Mouse (Mus musculus): Measurements from ENCODE around the gene Slc16a5.
"Not testable (repeated sequence)": the region's sequence is repeated elsewhere in the genome, so short reads cannot be mapped to it uniquely, and the experiment has no call there.

The Slc16a5 gene

DNA sequence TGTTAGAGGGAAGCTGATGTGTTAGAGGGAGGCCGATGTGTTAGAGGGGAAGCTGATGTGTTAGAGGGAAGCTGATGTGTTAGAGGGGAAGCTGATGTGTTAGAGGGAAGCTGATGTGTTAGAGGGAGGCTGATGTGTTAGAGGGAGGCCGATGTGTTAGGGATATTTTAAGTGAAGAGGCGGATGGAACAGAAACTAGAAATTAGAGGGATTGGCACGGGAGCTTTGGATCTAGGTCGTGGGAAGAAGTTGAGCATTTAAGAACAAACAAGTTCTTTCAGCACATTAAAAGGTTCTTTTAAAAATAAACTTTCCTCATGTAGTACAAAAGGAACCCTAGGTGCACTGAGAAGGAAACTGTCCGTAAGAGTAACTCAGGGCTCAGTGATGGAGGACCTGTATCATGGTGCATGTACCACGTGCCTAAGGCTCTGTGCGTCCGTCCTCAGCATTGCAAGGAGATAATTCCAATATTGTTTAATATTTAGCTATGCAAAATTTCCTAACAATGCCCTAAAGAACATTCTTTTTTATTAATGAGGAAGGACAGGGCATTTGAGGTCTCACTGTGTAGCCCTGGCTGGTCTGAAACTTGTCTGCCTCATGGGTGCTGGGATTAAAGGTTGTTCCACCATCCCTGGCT lies 16.1 kb downstream of the Slc16a5 start:
- no peak for DNase-seq (ENCODE audit: low spot score in 2 of 2)

- DNase-seq (ENCODE audit: low spot score in 2 of 2) = no peak
Observed at GRCm38 (mm10) chr11:115481553-115482259, 19.4 kb downstream of the Slc16a5 start.

GRCm38 (mm10) chr11:115483278-115483677 lies 21.0 kb downstream of the Slc16a5 start:
- no peak for DNase-seq (ENCODE audit: low spot score in 2 of 2)

- peak; percentile 53 to 65 for DNase-seq (ENCODE audit: low spot score in 2 of 2)
Observed at GRCm38 (mm10) chr11:115483726-115484125, 21.5 kb downstream of the Slc16a5 start.

DNA sequence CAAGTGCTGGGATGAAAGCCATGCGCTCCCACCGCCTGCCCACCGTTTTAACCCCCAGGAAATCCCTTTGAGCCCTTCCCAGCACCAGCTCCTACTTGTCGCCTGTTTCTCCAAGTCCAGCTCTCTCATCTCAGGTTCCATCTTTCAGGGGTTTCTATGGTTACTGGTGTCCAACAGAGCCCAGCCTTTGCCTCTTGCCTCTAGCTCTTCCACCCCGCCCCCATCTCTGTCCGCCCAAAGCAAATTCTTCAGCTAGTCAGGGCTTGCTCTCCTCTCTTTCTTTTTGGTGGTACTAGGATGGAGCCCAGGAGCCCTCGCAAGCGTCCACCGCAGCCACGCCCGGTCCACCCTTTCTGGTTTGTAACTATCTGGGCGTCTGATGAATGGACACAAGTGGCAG lies 22.9 kb downstream of the Slc16a5 start:
- DNase-seq (ENCODE audit: low spot score in 2 of 2) = no peak

- no peak for DNase-seq (ENCODE audit: low spot score in 2 of 2)
Observed at GRCm38 (mm10) chr11:115488551-115489104, 26.4 kb downstream of the Slc16a5 start.

DNA sequence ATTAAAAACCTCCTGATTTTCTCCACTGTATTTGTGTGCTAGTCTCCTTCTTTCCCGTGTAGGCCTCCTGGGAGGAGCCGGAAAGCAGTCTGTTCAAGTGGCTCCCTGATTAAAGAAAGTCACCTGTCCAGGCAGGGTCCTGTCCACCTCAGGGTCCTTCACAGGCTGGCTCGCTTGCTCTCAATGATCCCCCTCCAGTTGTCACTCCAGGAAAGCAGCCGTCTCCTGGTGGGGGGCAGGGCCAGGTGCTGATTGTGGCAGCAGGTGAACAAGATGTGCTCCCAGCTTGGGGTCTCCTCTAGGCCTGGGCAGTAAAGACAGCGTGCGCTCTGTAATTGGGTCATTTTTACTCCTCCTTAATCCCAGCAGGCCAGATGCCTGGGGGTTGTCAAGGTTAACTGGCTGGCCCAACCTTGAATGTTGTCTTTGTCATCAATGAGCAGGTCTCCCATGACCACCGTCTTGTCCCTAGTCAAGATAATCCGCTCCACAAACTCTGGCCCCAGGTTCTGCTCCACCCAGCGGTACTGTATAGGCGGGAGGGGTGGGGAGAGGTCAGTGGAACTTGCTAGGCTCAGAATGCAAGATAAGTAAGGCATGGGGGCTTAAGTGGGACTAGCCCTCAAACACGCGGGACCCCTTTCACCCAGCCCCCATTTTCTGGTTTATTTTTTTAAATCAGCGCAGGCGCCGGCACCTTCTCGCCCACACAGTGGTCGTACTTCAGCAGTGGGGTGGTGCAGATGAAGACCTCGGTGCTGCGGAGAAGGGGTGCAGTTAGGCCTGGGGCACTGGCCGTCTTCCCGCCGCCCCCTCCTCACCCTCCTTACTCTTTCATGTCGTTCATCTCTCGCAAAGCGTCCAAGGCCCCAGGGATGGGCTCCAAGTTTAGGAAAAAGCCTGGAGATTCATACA lies 28.4 kb downstream of the Slc16a5 start:
- DNase-seq (ENCODE audit: low spot score in 2 of 2) = no peak

- peak; percentile 89 to 91 for DNase-seq (ENCODE audit: low spot score in 2 of 2)
Observed at GRCm38 (mm10) chr11:115491356-115492083, 29.2 kb downstream of the Slc16a5 start, which contains the start of gene Nt5c. Gene Nt5c (minus strand): TSS chr11:115491862.

DNA sequence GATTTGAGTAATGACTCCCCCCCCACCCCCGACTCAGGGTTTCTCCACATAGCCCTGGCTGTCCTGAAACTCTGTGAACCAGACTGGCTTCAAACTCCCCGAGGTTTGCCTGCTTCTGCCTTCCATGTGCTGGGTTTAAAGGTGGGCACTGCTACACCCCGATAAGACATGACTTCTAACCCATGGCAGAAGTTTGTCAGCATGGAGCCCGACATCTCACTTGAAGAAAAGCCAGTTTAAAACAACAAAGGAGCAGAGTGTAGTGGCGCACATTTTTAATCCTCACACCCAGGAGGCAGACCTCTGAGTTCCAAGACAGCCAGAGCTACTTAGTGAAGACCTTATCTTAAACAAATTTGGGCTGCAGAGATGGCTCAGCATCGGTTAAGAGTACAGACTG lies 30.1 kb downstream of the Slc16a5 start:
- DNase-seq (ENCODE audit: low spot score in 2 of 2) = no peak

DNA sequence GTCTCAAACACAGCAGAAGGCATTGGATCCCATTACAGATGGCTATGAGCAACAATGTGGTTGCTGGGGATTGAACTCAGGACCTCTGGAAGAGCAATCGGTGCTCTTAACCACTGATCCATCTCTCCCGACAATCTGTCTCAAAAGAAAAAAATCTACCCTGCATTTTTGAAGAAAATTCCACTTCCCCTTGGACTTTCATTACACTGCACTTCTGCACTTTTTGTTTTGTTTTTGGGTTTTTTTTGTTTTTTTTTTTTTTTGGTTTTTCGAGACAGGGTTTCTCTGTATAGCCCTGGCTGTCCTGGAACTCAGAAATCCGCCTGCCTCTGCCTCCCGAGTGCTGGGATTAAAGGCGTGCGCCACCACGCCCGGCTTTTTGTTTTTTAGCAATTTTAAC lies 34.3 kb downstream of the Slc16a5 start:
- DNase-seq (ENCODE audit: low spot score in 2 of 2) = not testable (repeated sequence)

DNA sequence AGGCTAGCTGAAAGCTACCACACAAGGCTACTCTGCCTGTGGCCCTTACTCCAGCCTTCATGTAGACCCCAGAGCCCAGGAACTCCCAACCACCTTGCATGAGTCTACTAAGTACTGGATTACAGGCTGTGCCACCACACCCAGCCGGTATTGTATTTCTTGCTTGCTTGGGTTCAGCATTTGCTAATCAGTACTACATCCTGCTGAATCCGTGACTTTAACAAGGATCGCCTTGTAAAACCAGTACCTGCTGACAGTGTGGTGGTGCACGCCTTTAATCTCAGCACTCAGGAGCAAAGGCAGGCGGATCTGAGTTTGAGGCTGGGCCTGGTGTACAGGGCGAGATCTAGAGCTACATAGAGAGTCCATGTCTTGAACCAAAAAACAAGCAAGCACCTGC lies 40.4 kb downstream of the Slc16a5 start:
- no peak for DNase-seq (ENCODE audit: low spot score in 2 of 2)

DNA sequence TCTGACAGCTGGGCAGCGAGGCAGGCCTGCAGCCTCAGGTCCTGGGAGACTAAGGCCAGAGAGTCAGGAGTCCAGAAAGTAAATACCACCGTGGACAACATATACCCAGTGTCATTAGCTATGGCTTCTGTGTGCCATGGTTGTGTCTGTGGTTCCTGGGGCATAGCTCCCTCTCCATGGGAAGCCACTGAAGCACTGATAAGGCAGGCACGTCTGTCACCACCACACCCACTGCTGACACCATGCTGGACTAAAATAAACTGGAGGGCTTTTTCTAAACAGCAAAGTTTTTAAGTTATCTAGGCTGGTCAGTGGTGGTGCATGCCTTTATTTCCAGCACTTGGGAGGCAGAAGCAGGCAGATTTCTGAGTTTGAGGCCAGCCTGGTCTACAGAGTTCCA lies 44.3 kb downstream of the Slc16a5 start:
- DNase-seq (ENCODE audit: low spot score in 2 of 2) = peak in 1 of 2 experiments; percentile 48

- peak; percentile 37 to 45 for DNase-seq (ENCODE audit: low spot score in 2 of 2)
Observed at GRCm38 (mm10) chr11:115508061-115508460, 45.8 kb downstream of the Slc16a5 start.

GRCm38 (mm10) chr11:115509773-115510506 lies 47.7 kb downstream of the Slc16a5 start:
- peak in 1 of 2 experiments; percentile 41 for DNase-seq (ENCODE audit: low spot score in 2 of 2)

DNA sequence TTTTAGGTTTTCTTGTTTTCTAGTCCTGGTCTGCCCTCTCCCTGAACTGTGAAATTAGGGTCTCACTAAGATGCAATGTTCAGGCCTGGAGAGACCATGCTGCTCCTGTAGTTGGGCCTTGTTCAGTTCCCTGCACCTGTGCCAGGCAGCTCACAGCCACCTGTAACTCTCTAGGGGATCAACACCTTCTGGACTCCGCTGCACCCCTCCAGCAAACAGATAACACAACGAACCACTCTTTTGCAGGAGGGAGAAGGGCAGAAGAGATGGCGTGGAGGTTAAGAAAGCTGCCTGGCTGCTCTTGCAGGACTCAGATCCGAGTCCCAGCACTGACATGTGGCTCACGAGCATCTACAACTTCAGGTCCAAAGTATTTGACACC lies 48.2 kb downstream of the Slc16a5 start:
- no peak for DNase-seq (ENCODE audit: low spot score in 2 of 2)

DNA sequence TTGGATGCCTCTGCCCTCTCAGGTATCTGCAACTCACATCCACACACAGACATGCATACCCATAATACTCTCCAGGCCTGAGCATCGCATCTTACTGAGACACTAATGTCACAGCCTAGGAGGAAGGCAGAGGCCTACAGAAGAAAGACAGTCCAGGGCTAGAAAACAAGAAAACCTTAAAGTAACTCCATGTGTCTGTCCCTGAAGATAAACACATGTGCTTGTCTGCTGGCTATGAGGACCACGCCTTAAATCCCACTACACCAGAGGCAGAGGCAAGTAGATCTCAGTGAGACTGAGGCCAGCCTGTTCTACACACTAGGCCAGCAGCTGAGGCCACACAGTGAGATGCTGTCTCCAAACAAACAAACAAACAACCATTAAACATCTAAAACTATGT lies 48.8 kb downstream of the Slc16a5 start:
- DNase-seq (ENCODE audit: low spot score in 2 of 2) = peak in 1 of 2 experiments; percentile 42

- no peak for DNase-seq (ENCODE audit: low spot score in 2 of 2)
Observed at GRCm38 (mm10) chr11:115512004-115512403, 49.7 kb downstream of the Slc16a5 start.

DNA sequence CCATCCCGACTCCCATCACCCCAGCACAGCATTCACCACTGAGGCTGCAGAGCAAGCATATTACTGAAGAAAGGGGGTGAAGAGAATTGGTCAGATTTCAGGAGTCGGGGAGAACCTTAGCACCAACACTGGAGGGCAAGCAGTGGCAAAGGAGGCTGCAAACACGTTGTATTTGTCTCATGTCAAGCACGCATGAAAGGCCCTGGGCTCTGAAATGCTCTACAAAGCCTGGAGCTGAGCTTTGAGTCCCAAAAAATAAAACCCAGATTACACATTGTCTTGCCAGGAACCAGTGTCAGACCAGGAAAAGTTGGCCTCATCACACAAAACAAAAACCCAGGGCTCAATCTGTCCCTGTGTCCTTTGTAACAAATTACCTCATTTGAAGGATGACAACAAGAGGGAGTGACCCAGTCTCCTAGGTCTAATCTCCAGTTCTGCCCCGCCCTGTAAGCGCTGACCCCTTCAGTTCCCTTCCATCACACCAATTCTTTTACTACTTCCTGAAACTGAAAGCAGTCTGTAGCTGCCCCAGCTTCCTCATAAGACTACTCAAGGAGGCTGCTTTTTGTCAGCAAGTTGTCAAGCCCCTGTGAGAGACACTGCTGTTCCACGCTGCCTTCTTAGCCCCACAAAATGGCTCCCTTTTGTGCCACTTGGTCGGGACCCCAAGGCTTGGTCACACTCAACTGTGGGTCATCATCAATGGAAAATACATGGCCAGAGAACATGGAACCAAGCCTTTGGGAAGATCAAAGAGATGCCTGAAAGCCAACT lies 50.3 kb downstream of the Slc16a5 start:
- DNase-seq (ENCODE audit: low spot score in 2 of 2) = peak; percentile 74 to 79

All from spleen, postnatal 36 days (tissue).